Mouse (Mus musculus) gastrocnemius, postnatal 14 days (tissue): ENCODE data around the gene Nup210. TPM values are rescaled to one million over a fixed set of nuclear protein-coding genes. Genes with fewer than 3 reads are reported as not detected.

Source experiments
- DNase-seq: peaks from one replicate; pipeline ENCODE4 v3.0.0; 2021; ENCODE audit warnings: mixed read lengths
- intact Hi-C: fragments of 180-260 bp; cut with DNase I; formaldehyde crosslinking; loops from one replicate; pipeline ENCODE4 v1.15.1; 2025; ENCODE audit warnings: low total_unique reads
- total RNA-seq, 2 experiments: library from RNA; stranded (reverse); gene quantifications; 2 replicates each; pipeline ENCODE4 v1.2.3; 2021

Gene Nup210
- total RNA-seq, 2 experiments from 2014 or later, result 16.9 to 18.1 TPM

DNA sequence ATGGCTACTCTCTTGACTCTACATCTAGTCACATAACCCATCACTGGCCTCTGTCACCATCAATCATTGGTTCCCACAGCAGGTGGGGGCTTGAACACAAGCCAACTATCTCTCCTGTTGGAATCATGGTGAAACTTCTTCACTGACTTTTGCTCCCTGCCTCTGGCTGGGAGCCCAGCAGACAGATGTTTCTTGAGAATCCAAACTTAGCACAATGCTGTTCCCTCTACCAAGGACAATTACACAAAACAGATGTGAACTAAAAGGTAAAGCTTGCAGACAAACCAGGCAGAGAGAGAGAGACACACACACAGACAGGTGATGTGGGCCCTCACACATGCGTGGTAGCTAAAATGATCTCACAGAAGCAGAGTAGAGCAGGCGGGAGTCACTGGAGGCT is 58.6 kb downstream of the Nup210 start:
- intact Hi-C loops, result no loop called here
- DNase-seq, result no peak

DNA sequence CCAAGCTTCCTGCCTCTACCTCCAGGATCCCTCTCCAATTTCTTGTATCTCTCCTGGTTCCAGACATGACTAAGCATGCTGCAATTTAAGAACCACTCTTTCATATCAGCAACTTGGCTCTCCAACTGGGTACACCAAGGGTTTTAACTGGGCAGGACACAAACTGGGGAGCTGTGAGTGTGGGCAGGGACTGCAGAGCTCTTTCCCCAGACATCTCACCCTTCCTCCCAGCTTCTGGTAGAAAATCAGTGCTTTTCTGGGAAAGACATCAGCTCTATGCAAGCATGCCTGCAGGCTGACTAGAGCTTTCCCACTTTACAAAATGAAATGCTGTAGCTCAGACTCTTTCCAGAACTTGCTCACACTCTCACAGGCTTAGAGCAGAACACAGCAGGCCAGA is 60.3 kb downstream of the Nup210 start:
- DNase-seq, result no peak
- intact Hi-C loops, result no loop called here

DNA sequence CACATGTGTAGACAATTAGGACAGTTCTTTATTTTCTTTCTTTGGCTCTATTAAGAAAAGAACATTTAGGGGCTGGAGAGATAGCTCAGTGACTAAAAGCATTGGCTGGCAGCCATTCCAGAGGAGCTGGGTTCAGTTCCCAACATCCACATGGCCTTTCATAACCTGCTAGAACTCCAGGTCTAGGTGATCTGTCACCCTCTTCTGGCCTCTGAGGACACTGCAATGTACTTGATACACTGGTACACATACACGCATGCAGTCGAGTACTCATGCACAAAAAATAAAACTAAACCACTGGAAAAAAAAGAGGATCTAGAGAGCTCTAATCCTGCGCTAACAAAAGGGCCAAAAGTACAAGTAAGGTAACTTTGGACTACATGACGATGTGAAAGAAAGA is 64.1 kb downstream of the Nup210 start:
- intact Hi-C loops, result no loop called here
- no peak for DNase-seq

DNA sequence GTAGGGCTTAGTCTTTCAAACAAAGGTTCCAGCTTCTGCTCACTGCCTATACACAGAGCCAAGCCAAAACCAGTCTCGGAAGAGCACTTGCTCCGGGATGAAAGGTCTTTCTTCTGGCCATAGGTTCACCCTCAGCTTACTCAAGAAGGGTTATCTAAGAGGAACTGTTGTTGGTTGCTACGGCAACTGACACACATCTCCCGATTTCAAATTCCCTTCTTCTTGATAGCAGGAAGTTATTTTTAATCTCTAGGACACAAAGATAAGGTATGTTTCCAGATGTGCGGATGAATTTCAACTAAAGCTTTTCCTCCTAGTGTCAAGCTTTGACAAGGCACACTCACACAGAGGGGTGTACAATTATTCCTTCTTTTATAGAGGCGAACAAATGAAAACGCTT is 68.6 kb downstream of the Nup210 start:
- no peak for DNase-seq
- intact Hi-C loops, result no loop called here

DNA sequence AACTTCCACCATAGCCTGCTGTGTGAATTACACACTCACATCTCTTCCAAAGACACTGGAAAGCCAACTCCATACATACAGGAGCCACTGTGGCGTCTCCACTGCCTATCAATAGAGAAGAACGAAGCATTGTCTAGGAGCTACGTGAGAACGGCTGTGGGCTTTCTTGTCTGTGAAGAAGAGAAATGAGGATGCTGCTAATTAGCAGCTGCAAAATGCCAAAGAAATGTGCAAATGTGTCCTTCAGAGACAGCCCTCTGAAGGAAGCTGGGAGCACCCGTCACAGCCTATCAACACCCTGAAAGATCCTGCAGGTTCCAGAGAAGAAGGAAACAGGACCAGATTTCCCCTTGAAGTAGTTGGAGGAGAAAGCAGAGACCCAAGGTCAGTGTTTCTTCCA is 69.2 kb downstream of the Nup210 start:
- no peak for DNase-seq
- intact Hi-C loops, result no loop called here

DNA sequence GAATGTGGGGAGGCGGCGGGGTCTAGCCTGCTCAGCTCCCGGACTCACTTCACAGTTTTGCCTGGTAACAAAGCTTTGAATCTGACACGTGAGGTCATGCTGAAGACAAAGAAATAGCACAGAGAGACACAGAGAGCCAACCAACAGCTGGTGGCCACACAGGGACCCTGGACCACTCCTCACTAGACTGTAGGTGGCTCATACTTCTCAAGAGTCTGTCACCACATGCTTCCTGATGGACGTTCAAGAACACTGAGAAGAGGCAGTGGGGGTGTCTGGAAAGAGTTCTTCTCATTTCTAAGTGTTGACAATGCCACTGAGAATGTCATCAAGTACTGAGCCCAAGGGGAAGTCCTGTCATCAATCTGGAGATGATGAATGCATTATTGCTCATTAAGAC is 70.4 kb downstream of the Nup210 start:
- no peak for DNase-seq
- intact Hi-C loops, result no loop called here

DNA sequence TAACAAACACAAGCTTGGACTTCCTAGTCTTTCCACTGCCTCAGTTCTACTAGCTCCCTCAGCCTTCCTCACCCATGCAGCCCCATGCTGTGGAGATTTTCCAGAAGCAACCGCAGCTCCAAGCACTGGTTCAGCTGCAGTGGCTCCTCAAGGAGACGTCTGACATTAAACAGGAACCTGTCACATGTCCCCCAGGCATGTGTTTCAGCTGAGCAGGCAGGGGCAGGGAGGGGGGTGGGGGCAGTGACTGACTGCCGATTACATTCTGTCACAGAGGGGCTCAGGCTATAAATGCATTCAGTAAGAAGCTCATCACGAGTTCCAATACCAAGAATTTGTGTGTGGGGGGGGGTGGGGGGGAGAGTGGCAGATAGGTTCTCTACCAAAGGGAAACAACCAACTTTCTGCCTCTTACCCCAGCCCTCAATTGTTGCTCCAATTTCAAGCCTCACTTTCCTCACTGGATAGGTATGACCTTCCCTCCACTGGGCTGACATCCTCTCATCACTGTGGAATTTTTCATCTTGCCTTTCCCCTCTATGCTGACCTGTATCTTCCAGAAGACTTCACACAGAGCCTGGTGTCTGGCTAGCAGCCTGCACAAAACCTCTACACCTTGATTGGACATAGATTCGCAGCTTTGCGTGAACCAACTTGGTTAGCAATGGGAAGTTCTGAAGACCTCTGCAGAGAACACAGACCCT is 71.8 kb downstream of the Nup210 start:
- intact Hi-C loops, result no loop called here
- no peak for DNase-seq

DNA sequence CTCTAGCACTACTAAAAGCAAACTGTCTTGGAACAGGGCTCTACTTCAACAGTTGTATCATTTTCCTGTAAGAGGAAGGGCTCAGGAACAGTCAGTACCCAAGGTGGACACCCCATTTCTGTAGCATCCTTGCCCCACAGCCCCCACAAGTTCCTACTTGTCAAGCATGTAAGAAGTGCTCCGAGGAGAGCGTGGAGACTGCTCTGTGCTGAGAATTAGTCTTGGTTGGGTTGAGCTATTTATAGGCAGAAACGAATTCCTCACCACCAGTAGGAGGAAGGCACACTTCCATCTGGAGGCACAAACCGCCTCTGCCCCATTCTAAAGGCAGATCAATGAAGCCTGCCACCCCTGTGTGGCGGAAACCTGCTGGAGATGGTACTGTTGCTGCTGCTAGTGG is 75.3 kb downstream of the Nup210 start:
- no peak for DNase-seq
- intact Hi-C loops, result no loop called here

DNA sequence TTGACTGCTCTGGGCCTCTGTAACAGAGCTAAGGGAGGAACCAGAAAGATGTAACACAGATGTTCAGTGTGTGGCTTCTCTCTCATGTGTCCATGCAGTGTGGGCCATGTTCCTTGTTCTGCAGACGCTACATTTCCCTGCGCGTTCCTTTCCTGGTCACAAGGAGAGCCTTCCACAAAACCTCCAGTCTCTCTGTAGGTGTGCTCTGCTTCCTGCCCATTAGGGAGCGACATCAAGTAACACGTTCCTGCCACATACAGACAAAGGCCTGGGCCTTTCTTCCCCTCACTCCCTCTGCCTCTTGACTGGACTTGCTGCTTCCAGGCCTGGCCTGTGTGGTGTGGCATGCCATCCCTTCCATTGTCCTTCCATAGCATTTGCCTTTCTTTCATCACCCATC is 88.4 kb downstream of the Nup210 start:
- no peak for DNase-seq
- intact Hi-C loops, result no loop called here

DNA sequence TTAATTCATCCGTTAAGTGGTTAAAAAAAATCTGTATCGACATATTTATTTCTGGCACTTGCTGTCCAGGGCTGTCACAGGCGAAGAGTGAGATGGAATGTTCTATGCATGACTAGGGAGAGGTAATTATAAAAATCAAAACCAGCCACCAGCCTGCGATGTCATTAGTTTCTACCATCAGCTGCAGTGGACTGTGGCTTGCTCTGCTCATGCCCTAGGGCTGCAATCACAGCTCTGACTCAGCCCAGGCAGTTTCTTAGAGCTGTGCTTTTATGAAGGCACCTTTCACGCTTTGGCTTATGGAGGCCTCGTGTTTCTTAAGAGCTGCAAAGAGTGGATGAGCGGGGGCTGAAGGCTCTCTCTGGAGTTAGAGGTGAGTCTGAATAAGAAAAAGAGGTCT is 95.8 kb downstream of the Nup210 start:
- intact Hi-C loops, result no loop called here
- DNase-seq, result no peak

DNA sequence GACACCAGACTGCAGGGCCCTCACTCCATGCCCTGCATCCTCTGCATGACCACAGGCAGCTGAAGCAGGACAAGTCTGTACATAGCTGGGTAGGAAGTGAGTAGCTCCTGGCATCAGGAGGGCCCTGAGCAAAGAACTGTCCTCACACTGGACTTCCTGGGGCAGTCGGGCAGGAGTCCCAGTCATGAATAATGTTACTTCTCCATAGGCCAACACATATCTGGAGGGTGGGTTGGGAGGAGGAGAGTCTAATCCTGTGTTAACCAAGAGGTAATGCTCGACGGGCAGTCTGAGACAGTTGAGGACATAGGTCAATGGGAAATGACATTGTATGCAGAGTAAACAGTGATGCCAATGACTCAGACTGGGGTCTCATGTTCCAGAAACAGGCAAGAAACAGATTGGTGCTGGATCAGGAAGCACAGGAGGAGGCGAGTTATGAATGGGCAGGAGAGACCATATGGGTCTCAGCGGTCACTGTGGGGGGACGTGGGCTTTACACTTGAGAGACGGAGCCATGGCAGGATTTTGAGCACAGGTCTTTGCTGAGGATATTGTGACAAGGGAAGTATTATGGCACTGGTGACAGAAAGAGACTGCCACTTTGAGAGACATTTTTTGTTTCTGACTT is 99.9 kb downstream of the Nup210 start:
- intact Hi-C loops, result no loop called here

DNA sequence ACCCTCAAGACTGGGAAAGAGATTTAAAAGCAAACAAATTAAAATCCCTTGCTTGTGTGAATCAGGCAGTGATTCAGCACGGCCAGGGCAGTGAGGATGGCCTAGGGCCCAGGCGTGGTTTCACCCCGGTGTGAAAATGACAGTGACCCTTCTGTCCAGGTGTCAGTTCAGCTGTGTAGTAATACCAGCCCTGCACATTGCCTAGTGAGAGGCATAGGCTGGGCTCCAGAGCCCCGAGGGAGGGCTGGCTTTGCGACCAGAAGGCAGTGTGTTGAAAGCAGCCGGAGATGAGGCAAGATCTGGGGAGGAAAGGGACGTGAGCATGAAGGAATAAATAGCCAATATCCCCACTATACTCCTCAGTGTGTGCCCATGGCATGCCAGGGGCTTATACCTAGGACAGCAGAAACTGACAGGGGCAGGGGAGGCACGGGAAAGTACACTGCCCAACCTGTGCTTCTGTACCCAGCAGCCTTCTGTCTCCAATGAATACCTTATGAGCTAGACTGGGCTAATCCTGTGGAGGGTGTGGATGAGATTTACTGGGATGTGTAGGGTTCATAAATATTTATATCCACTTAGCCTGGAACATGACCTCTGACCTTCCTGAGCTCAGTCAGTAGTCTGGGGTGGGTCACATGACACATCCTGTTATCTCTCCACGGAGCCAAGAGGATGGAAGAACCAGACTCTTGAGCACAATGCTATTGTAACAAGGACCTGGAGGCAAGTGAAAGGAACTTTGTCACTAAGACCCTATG is 102.3 kb downstream of the Nup210 start:
- DNase-seq, result no peak
- intact Hi-C loops, result no loop called here

More for the DNA sequence above, 99.9 kb downstream of the Nup210 start:
- DNase-seq, result no peak

DNA sequence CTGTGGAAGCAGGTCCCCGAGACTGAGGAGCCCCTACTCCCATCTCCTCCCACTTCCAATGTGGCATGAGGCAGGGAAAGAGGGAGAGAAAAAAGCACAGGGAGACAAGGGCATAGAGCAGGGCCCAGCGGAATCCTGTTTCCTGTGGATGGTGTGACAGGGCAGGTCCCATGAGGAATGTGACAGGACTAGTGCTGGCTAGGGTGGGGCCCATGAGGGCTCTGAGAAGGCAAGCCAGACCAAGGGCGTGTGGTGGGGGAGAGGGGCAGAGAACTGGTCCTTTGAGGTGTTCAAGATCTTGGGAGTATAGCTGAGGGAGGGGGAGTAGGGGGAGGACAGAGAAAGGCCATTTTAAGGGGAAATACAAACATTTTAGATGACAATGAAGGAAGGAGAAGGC is 104.2 kb downstream of the Nup210 start:
- intact Hi-C loops, result no loop called here
- DNase-seq, result no peak

DNA sequence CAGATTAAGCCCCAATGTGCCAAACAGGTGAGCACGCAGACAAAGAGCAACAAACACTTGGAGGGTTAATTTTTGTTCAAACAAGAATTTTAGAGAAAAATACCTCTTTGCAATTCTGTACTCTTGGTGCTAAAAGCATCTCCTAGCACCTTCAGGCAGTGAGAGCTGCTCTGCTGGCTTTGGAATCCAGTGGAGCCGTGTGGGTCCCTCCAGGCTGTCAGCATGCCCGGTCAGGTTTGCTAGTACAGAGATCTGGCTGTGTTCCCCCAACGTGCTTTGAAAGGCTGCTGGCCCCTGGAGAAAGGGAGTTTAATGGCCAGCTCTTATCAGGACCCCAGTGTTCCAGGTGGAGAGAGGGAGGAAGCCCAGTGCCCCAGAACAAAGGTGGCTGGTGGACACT is 105.1 kb downstream of the Nup210 start:
- intact Hi-C loops, result no loop called here
- no peak for DNase-seq

DNA sequence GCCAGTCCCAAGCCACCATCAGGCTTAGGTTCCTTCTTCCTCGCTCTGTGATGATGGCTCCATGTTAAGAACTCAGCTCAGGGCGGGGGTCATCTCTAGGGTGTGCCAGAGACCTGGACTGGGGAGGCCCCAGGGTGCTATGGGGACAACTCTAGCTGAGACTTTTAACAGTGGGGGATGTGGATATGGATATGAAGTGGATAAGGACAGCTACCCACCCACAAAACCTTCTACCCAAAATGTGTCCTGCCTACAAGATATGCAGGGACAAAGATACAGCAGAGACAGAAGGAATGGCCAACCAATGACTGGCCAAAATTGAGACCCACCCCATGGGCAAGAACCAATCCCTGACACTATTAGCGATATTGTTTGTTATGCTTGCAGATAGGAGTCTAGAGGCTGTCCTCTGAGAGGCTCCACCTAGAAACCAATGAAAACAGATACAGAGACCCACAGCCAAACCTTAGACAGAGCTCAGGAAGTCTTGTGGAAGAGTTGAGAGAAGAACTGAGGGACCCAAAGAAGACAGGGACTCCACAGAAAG is 108.3 kb downstream of the Nup210 start:
- no peak for DNase-seq
- intact Hi-C loops, result no loop called here

DNA sequence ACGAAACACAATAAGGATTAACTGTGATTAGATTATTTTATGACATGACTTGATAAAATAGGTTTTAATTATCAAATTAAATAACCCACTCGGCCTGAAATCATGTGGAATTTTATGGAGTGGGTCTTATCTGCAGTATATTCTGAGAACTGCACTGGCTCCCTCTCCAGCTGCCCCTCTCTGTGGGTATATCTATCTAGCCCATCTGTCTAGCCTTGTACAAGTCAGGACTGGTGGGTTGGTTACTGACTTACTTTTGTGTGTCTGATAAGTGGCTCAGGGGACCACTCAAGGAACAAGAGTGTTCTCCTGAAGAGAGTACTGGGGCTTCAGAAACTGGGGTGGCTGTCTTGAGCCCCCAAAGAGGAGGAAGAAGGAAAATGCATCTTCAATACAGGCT is 109.4 kb downstream of the Nup210 start:
- DNase-seq, result no peak
- intact Hi-C loops, result no loop called here

DNA sequence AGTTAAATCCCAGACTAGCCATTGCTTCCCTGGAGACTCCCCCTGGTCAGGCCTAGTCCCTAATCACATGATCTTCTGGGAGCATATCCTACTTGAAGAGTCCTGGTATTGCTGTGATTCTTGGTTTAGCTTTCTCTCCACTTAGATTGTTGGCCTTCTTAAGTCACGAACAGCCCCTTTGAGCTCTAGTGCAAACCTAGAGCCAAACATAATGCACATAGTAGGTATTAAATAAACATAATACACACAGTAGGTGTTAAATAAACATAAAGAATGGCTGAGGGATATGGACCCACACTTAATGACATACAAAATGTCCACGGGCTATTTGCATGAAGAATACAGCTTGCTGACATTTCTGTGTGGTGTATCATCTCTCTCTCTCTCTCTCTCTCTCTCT is 112.5 kb downstream of the Nup210 start:
- intact Hi-C loops, result no loop called here
- DNase-seq, result no peak

DNA sequence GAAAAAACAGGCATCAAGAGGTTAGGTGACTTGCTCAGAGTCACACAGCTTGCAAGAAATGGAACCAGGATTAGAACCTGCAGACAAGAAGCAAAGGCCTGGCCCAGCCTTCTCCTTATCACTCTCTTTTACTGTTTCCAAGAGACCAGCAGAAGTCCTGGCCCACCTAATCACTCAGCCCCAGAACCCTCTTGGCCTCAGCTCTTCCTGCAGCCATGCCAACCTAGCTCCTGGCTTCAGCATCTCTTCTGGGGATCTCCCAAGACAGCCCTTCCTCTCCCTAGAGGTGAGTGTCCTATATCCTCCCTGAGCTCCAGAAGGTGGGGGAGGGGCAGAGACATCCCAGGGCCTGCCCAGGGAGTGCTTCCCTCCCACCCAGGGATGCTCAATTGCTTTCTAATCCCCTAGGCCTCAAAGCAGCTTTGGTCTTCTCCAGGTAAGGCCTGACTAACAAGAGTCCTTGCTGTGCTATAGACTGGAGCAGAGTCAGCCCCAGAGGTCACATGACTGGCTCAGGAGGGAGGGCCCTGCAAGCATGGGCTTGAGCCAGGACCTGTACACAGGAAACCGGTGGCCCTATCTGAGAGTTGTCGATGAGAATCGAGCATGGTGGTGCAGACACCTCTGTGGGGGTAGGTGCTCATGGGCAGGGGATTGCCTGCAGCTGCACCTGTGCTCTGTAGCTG is 113.2 kb downstream of the Nup210 start:
- no peak for DNase-seq

DNA sequence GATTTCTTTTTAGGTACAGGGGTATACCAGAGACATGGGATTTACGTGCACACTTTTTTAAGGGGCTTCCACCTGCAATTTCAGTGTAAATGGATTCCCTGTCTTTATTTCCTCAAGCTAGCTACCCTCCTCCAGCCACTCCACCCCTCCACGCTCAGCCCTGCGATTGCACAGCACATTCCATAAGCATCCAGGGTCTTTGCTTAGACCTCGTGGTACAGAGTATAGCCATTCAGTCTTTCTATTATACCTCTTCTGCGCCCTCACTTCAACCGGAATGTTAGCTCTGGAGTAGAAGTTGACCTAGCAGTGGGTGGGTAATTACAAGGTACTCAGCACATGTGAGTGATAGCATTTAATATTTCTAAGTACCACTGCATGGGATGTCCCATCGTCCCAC is 115.1 kb downstream of the Nup210 start:
- intact Hi-C loops, result no loop called here
- no peak for DNase-seq

More for the DNA sequence above, 113.2 kb downstream of the Nup210 start:
- intact Hi-C loops, result no loop called here
